Mouse (Mus musculus) ES-Bruce4 (cell line): ENCODE results near the gene Ttll12. TPM values are rescaled to one million over a fixed set of nuclear protein-coding genes. Genes with fewer than 3 reads are reported as not detected.

Experiments used
- H3K27ac ChIP-seq: 2 replicates; pipeline ENCODE4 v1.5.1; 2012; ENCODE audit warnings: low read length, inconsistent platforms; ENCODE audit not compliant: insufficient read depth
- H3K27me3 ChIP-seq: 2 replicates; pipeline ENCODE4 v1.6.1; 2012; ENCODE audit warnings: mild to moderate bottlenecking, low read length, inconsistent platforms; ENCODE audit not compliant: control insufficient read depth, poor library complexity, insufficient read depth, severe bottlenecking
- H3K36me3 ChIP-seq: 2 replicates; pipeline ENCODE4 v1.6.1; 2012; ENCODE audit warnings: inconsistent platforms, mild to moderate bottlenecking, low read length, moderate library complexity; ENCODE audit not compliant: control insufficient read depth, poor library complexity, insufficient read depth, severe bottlenecking
- H3K4me1 ChIP-seq: one replicate; pipeline ENCODE4 v1.8.1; 2011; ENCODE audit warnings: low read length; ENCODE audit not compliant: control insufficient read depth, insufficient read depth
- H3K4me3 ChIP-seq: 2 replicates; pipeline ENCODE4 v1.5.1; 2011; ENCODE audit warnings: low read depth, mild to moderate bottlenecking, low read length
- H3K9ac ChIP-seq: 2 replicates; pipeline ENCODE4 v1.6.1; 2012; ENCODE audit warnings: low read depth, mild to moderate bottlenecking, inconsistent platforms; ENCODE audit not compliant: poor library complexity, severe bottlenecking
- H3K9me3 ChIP-seq: replicated peaks from 2 replicates; pipeline ENCODE4 v1.6.1; 2012; ENCODE audit warnings: mild to moderate bottlenecking, low read length, inconsistent platforms; ENCODE audit not compliant: control insufficient read depth, poor library complexity, insufficient read depth, severe bottlenecking
- CTCF ChIP-seq: IDR thresholded peaks from one replicate; pipeline ENCODE4 v1.8.1; 2011; ENCODE audit warnings: low read depth, low read length
- EP300 ChIP-seq: IDR thresholded peaks from 2 replicates; pipeline ENCODE4 v1.6.1; 2011; ENCODE audit warnings: low read depth, low read length; ENCODE audit not compliant: insufficient read depth
- POLR2A ChIP-seq: IDR thresholded peaks from one replicate; pipeline ENCODE4 v1.8.1; 2011; ENCODE audit warnings: low read length; ENCODE audit not compliant: insufficient read depth
- polyA plus RNA-seq: library from polyadenylated mRNA; stranded (reverse); fragments of >200 nt; gene quantifications from 2 replicates; pipeline ENCODE4 v1.2.4, GENCODE M21; 2011; ENCODE audit warnings: low read depth; ENCODE audit not compliant: missing spikeins, insufficient read depth, insufficient read length

Gene Ttll12
- 33.7 and 35.0 TPM in 2 replicates for polyA plus RNA-seq

- Histone ChIP-seq H3K36me3 (no peaks in the 10 kb centered on the region), H3K9me3 (no peaks in the 10 kb centered on the region), H3K4me1 (no peaks in the 10 kb centered on the region), H3K27ac (no peak within 1 kb of the TSS), H3K27me3 (no peaks in the 10 kb centered on the region), H3K4me3 (peak within 1 kb of the TSS; percentile 95), H3K9ac (peak within 1 kb of the TSS; percentile 72)
- TF ChIP-seq CTCF (no peak), POLR2A (peak; percentile 63), EP300 (0 out of 2 replicates have a peak, but pooled peaks have one; percentile 2)
Observed at GRCm38 (mm10) chr15:83594513-83595363, at the start of gene Ttll12. TSS of gene Ttll12 (minus strand) at chr15:83595157.

- no peaks in the 10 kb centered on the region for H3K9me3 ChIP-seq
- H3K4me1 ChIP-seq = no peaks in the 10 kb centered on the region
- H3K27me3 ChIP-seq = no peaks in the 10 kb centered on the region
- no peak overlapping the region for H3K27ac ChIP-seq
- H3K36me3 ChIP-seq = no peaks in the 10 kb centered on the region
- no peak overlapping the region for H3K4me3 ChIP-seq
- H3K9ac ChIP-seq = no peak overlapping the region
- TF ChIP-seq CTCF = no peak
- no peak for TF ChIP-seq EP300
- TF ChIP-seq POLR2A = no peak
Observed at GRCm38 (mm10) chr15:83642518-83642917, 47.6 kb upstream of the Ttll12 start.

GRCm38 (mm10) chr15:83640208-83640607 is 45.3 kb upstream of the Ttll12 start:
- Histone ChIP-seq H3K4me1 (peaks cover 2% of the 10 kb centered on the region), H3K4me3 (no peak overlapping the region), H3K27me3 (no peaks in the 10 kb centered on the region), H3K36me3 (no peaks in the 10 kb centered on the region), H3K9ac (no peak overlapping the region), H3K9me3 (no peaks in the 10 kb centered on the region), H3K27ac (no peak overlapping the region)
- no peak for TF ChIP-seq POLR2A
- TF ChIP-seq CTCF = no peak
- TF ChIP-seq EP300 = no peak

GRCm38 (mm10) chr15:83639160-83639559 is 44.2 kb upstream of the Ttll12 start:
- Histone ChIP-seq H3K36me3 (no peaks in the 10 kb centered on the region), H3K27ac (no peak overlapping the region)
- TF ChIP-seq POLR2A (no peak), CTCF (no peak)

GRCm38 (mm10) chr15:83638196-83638899 is 43.4 kb upstream of the Ttll12 start:
- Histone ChIP-seq H3K27me3 (no peaks in the 10 kb centered on the region), H3K4me1 (peaks cover 2% of the 10 kb centered on the region), H3K27ac (no peak overlapping the region), H3K9me3 (no peaks in the 10 kb centered on the region), H3K4me3 (peak overlapping the region; percentile 27), H3K36me3 (no peaks in the 10 kb centered on the region), H3K9ac (no peak overlapping the region)
- TF ChIP-seq POLR2A = no peak
- no peak for TF ChIP-seq CTCF
- no peak for TF ChIP-seq EP300

More at GRCm38 (mm10) chr15:83639160-83639559, 44.2 kb upstream of the Ttll12 start:
- H3K4me1 ChIP-seq = peaks cover 2% of the 10 kb centered on the region
- H3K4me3 ChIP-seq = no peak overlapping the region
- H3K9ac ChIP-seq = no peak overlapping the region
- H3K27me3 ChIP-seq = no peaks in the 10 kb centered on the region
- no peaks in the 10 kb centered on the region for H3K9me3 ChIP-seq

GRCm38 (mm10) chr15:83636759-83637158 is 41.8 kb upstream of the Ttll12 start:
- Histone ChIP-seq H3K27me3 (no peaks in the 10 kb centered on the region), H3K36me3 (no peaks in the 10 kb centered on the region), H3K4me3 (no peak overlapping the region), H3K27ac (no peak overlapping the region), H3K4me1 (peaks cover 2% of the 10 kb centered on the region), H3K9ac (no peak overlapping the region), H3K9me3 (no peaks in the 10 kb centered on the region)
- TF ChIP-seq EP300 (no peak), CTCF (no peak), POLR2A (no peak)
